Mouse (Mus musculus) testis, adult 2 months (tissue): Measurements from ENCODE around the gene Tes. TPM values are rescaled to one million over a fixed set of nuclear protein-coding genes. Genes with fewer than 3 reads are reported as not detected.

Experiments used
- H3K27ac ChIP-seq: fragments of 200-500 bp; 2 replicates; pipeline ENCODE4 v1.5.1; 2012; ENCODE audit warnings: low read depth, low read length; ENCODE audit not compliant: control insufficient read depth, insufficient read depth
- H3K27me3 ChIP-seq: fragments of 200-500 bp; 2 replicates; pipeline ENCODE4 v1.6.1; 2012; ENCODE audit warnings: mild to moderate bottlenecking, low read length, moderate library complexity; ENCODE audit not compliant: control insufficient read depth, insufficient read depth
- H3K36me3 ChIP-seq: fragments of 200-500 bp; 2 replicates; pipeline ENCODE4 v1.6.1; 2012; ENCODE audit warnings: mild to moderate bottlenecking, low read length; ENCODE audit not compliant: control insufficient read depth, insufficient read depth
- H3K4me1 ChIP-seq: fragments of 200-500 bp; 2 replicates; pipeline ENCODE4 v1.6.1; 2012; ENCODE audit warnings: low read length; ENCODE audit not compliant: control insufficient read depth, insufficient read depth
- H3K4me3 ChIP-seq: fragments of 200-500 bp; 2 replicates; pipeline ENCODE4 v1.5.1; 2012; ENCODE audit warnings: low read depth, mild to moderate bottlenecking, low read length, moderate library complexity, mixed read lengths; ENCODE audit not compliant: control insufficient read depth
- CTCF ChIP-seq: fragments of 200-500 bp; IDR thresholded peaks from 2 replicates; pipeline ENCODE4 v1.5.1; 2012; ENCODE audit warnings: low read depth, mild to moderate bottlenecking, inconsistent platforms, low read length, moderate library complexity; ENCODE audit not compliant: control insufficient read depth, insufficient read depth, insufficient replicate concordance
- POLR2A ChIP-seq: fragments of 200-500 bp; IDR thresholded peaks from 2 replicates; pipeline ENCODE4 v1.6.1; 2012; ENCODE audit warnings: low read depth, mild to moderate bottlenecking, inconsistent platforms, low read length, moderate library complexity; ENCODE audit not compliant: control insufficient read depth
- polyA plus RNA-seq: library from polyadenylated mRNA; depleted of rRNA; stranded (reverse); fragments of >200 nt; gene quantifications from 2 replicates; pipeline ENCODE4 v1.2.3, GENCODE M21; 2012; rRNA removed

Tes gene
- polyA plus RNA-seq, 1 experiment: 60.4 TPM

GRCm38 (mm10) chr6:17140021-17140420 is 75.1 kb downstream of the Tes start:
- Histone ChIP-seq H3K36me3 (no peaks in the 10 kb centered on the region), H3K27me3 (no peaks in the 10 kb centered on the region), H3K4me1 (no peaks in the 10 kb centered on the region), H3K27ac (no peak overlapping the region), H3K4me3 (no peak overlapping the region)
- TF ChIP-seq CTCF: no peak
- no peak for TF ChIP-seq POLR2A

- TF ChIP-seq CTCF (no peak), POLR2A (no peak)
- H3K4me3 ChIP-seq: no peak overlapping the region
- H3K36me3 ChIP-seq: no peaks in the 10 kb centered on the region
- no peaks in the 10 kb centered on the region for H3K4me1 ChIP-seq
- H3K27ac ChIP-seq: no peak overlapping the region
- no peaks in the 10 kb centered on the region for H3K27me3 ChIP-seq
Measured at GRCm38 (mm10) chr6:17142577-17143359, 77.8 kb downstream of the Tes start.

- H3K27me3 ChIP-seq: no peaks in the 10 kb centered on the region
- no peaks in the 10 kb centered on the region for H3K4me1 ChIP-seq
- H3K36me3 ChIP-seq: no peaks in the 10 kb centered on the region
- no peak overlapping the region for H3K27ac ChIP-seq
- no peak for TF ChIP-seq CTCF
- no peak for TF ChIP-seq POLR2A
- H3K4me3 ChIP-seq: no peak overlapping the region
Measured at GRCm38 (mm10) chr6:17151071-17151715, 86.2 kb downstream of the Tes start.

GRCm38 (mm10) chr6:17152551-17152950 is 87.6 kb downstream of the Tes start:
- TF ChIP-seq CTCF (no peak), POLR2A (no peak)
- no peaks in the 10 kb centered on the region for H3K4me1 ChIP-seq
- H3K4me3 ChIP-seq: no peak overlapping the region
- H3K27ac ChIP-seq: no peak overlapping the region
- no peaks in the 10 kb centered on the region for H3K27me3 ChIP-seq
- H3K36me3 ChIP-seq: no peaks in the 10 kb centered on the region

Other genes with a start within 250 kb of the Tes start
- gene Tfec, start 166.7 kb upstream of the Tes start, polyA plus RNA-seq: not detected in 2 replicates
- gene Cav2, start 216.0 kb downstream of the Tes start, polyA plus RNA-seq: 2.3 and 4.1 TPM in 2 replicates
- gene Cav1, start 241.2 kb downstream of the Tes start, polyA plus RNA-seq: 21.6 and 32.5 TPM in 2 replicates